Mouse (Mus musculus): ENCODE measurements around the gene Pld4.
"Not testable (repeated sequence)": the region's sequence is repeated elsewhere in the genome, so short reads cannot be mapped to it uniquely, and the experiment has no call there.

The Pld4 gene

GRCm38 (mm10) chr12:112800476-112800875 lies 40.0 kb downstream of the Pld4 start:
- DNase-seq (ENCODE audit: low spot score in 2 of 2) = peak in 1 of 2 experiments; percentile 62

DNA sequence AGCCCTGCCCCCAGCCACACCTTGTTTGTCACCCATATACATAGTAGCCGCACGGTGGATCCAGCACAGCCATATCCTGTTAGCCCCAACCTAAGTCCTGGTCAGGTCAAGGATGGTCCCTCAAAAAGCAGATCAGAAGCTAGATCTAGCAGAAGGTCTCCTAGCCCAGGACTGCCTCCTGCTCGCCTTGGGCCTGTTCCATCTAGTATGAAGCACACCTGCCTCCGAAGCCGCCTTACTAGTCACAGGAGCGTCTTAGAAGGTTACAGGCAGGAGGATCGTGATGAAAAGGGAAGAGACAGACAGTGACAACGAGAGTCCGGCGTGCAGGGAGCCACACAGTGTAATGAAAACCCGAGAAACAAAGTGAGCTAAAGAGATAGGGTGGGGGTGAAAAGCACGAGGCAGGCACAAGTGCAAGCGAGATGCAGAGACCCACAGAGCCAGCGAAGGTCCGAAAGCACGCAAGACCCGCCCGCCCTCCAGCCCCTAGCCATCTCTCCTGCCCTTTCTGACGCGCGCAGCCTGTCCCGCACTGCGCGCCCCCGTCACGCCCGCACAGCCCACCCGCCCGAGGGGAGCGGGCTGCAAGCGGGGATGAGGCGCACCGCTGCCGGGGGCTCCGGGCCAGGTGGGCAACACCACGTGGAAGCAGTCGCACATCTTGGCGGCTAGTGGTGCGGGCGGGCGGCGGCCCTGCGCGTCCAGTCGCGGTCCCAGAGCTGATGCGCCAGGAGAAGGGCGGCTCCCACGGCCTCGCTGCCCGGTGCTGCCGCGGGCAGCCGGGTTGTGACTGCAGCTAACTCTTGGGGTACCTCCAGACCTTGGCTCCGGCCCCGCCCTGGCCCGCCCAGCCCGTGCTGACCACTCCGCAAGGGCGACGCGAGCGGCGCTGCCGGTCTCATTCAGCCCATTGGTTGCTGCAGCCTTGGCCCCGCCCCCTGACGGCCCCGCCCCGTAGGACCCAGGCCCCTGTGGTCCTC lies 41.7 kb downstream of the Pld4 start, which contains the start of gene Ahnak2:
Gene Ahnak2, minus strand, starts transcription at position 794 of the 983 bp plus-strand sequence.
- no peak for DNase-seq (ENCODE audit: low spot score in 2 of 2)

DNA sequence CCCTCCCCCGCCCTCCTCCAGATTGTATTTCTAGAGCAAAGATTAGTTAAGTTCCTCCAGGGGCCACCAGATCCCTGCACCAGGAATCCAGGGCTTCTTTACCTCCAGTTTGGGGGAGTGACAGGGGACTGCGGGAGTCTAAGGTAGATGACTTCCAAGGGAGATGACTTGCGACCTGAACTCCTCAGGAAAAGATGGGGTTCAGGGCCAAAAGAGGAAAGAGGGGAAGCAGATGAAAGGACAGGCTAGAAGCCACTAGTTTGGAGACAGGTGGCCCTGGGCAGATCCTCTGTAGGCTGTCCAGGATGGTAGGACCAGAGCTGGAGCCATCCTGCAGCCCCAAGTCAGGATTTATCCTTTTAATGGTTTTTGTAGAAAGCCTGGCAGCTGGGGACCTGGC lies 42.5 kb downstream of the Pld4 start:
- no peak for DNase-seq (ENCODE audit: low spot score in 2 of 2)

DNA sequence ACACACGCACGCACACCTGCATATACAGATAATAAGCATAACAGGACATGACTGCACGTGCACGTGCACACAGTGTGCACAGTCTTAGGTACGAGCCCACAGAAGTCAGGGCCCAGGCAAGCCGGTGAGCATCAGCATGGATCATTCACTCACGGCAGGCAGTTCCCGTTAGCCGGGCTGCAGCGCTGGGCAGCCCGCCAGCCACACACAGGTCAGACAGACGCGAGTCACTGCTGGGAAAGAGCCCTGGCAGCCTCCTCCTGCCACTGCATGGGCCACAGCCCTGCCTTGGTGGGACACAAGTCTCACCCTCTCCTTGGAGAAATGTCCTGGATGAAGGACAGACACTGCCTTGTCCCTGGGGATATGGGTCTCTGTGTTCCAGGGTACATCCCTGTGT lies 43.6 kb downstream of the Pld4 start:
- no peak for DNase-seq (ENCODE audit: low spot score in 2 of 2)

DNA sequence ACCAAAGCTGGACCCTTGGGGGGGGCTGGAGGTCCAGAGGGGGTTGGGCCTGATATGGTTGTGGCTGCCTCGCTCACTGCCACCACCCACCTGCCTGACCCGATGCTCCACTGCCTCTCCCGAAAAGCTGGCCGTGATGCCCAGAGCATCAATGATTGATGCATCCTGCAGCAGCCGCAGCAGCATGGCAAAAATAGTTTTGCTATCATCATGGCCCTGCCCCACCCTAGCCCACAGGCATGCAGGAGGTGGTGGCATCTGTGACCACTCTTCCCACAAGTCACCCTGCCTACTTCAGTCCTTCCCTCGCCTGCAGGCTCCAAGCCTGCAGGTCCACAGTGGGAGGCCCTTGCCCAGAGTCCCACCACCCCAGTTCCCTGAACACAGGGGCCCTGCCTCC lies 45.6 kb downstream of the Pld4 start:
- no peak for DNase-seq (ENCODE audit: low spot score in 2 of 2)

- DNase-seq (ENCODE audit: low spot score in 2 of 2) = no peak
Measured at GRCm38 (mm10) chr12:112807796-112808195, 47.3 kb downstream of the Pld4 start.

DNA sequence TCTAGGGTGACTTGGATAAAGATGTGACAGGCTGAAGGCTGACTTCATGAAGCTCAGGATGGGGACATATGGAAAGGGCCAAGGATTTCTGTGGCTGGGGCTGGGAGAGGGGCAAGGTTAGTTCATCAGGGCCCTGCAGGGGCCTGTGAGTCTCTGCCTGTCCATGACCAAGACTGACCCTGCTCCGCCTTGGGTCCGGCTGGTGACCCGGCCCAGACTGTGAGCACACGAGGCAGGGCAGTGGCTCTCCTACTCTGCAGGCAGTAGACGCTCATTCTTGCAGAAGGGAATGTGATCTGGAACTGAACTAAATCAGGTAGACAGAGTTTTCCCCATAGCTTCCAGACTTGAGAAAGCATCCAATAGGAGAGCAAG lies 47.7 kb downstream of the Pld4 start:
- no peak for DNase-seq (ENCODE audit: low spot score in 2 of 2)

GRCm38 (mm10) chr12:112808587-112809364 lies 48.3 kb downstream of the Pld4 start, which contains the start of gene Clba1:
TSS of gene Clba1 (plus strand) at chr12:112808937.
- peak; percentile 91 for DNase-seq (ENCODE audit: low spot score in 2 of 2)

GRCm38 (mm10) chr12:112809641-112810040 lies 49.2 kb downstream of the Pld4 start:
- DNase-seq (ENCODE audit: low spot score in 2 of 2) = no peak

DNA sequence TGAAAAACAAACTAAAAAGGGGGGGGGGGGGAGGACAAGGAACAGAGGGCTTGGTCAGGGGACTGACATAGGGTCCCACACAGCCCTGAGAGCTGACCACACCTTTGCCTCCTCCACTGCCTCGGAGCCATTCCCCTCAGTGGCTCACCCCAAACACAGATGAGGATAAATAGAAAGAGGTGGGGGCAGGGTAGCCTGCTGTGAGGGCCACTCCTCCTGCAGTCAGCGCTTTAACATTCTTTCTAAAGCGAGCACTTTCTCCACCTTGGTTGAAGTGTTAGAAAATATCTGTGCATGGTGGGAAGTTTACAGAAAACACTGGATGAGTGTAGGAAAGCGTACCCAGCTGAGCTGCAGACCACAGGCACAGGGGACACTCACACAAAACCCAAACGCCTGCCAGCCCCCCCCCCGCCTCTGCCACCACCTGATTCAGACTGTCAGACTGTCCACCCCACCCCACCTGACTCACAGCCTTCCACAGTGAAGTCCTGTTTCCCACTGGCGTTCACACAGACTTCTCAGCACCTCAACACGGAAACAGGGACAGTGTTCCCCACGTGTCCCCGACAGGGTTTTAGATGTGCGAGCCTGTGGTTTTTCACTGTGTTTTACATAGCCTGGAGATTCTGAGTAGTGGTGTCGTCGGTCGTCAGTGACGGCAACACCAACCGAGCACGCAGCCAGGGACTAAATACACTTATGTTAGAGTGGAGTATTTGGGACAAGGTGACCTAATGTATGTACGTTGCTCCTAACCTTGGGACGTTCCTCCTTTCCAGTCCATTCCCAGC lies 49.8 kb downstream of the Pld4 start:
- DNase-seq (ENCODE audit: low spot score in 2 of 2) = no peak

- DNase-seq (ENCODE audit: low spot score in 2 of 2) = no peak
Measured at GRCm38 (mm10) chr12:112813370-112813769, 52.9 kb downstream of the Pld4 start.

DNA sequence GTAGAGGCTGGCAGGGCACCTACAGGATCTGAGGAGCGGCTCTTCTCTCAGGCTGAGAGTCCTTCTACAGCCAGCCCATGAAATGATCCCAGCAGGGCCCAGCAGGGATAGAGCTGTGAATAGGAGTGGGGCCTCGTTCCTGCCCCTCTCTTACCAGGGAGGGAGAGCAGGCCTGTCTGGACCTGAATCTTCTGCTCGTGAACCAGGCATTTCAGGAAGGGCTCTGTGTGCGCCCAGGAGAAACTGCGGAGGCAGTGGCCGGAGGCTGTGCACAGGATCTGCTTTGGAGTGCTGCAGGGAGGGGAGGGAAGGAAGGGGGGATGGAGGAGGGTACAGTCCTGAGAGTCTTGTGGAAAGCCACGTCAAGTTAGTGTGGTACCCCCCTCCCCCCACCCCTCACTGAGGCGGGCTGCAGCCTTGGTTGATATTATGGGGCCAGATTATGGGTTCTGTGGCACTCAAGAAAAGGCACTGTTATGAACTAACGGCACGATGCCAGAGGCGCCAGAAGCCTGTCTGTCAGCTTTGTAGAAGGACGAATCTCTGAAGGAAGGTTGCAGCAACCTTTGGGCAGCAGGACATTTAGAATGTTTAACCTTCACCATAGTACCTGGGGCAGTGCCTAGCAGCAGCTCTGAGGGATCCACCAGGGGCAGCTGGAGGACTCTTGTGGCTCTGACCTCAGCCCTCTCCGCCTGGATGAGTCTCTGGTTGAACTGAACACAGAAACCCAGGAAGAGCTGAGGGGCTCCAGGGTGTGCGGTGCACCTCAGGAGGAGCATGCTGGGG lies 54.4 kb downstream of the Pld4 start:
- no peak for DNase-seq (ENCODE audit: low spot score in 2 of 2)

GRCm38 (mm10) chr12:112816294-112816693 lies 55.8 kb downstream of the Pld4 start:
- DNase-seq (ENCODE audit: low spot score in 2 of 2) = peak in 1 of 2 experiments; percentile 50

DNA sequence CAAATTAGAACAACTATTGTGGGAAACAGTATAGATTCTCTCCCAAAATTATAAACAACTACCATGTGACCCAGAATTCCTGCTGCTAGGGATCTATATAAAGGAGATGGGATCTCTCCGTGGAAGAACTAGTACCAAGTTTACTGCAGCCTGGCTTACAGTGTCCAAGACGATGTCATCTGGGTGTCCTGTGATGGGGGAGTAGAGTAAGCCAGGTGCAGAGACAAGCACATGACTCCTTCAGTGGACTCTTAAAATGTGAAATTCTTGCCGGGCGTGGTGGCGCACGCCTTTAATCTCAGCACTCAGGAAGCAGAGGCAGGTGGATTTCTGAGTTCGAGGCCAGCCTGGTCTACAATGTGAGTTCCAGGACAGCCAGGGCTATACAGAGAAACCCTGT lies 56.4 kb downstream of the Pld4 start:
- DNase-seq (ENCODE audit: low spot score in 2 of 2) = not testable (repeated sequence)
